Mouse (Mus musculus) stomach, embryonic 16.5 days (tissue): Measurements from ENCODE around the gene Olfr1510. TPM values are rescaled to one million over a fixed set of nuclear protein-coding genes. Genes with fewer than 3 reads are reported as not detected.
"Not testable (repeated sequence)": the region's sequence is repeated elsewhere in the genome, so short reads cannot be mapped to it uniquely, and the experiment has no call there.

Source experiments
- ATAC-seq: fragments of 200-750 bp; cut with Nextera tagmentation; 2 replicates; pipeline ENCODE4 v1.8.0; 2017; ENCODE audit warnings: moderate number of reproducible peaks, moderate TSS enrichment; ENCODE audit not compliant: insufficient read depth, low FRiP score
- H3K27ac ChIP-seq: fragments of 300-500 bp; sonication (generic); 2 replicates; pipeline ENCODE4 v1.5.1; 2014; ENCODE audit warnings: low read length
- H3K27me3 ChIP-seq: fragments of 300-500 bp; sonication (generic); 2 replicates; pipeline ENCODE4 v1.6.1; 2014; ENCODE audit warnings: low read length, control low read depth, mixed read lengths; ENCODE audit not compliant: control insufficient read depth, insufficient read depth
- H3K36me3 ChIP-seq: fragments of 300-500 bp; sonication (generic); 2 replicates; pipeline ENCODE4 v1.6.1; 2014; ENCODE audit warnings: low read length; ENCODE audit not compliant: control insufficient read depth, insufficient read depth
- H3K4me1 ChIP-seq: fragments of 300-500 bp; sonication (generic); 2 replicates; pipeline ENCODE4 v1.6.1; 2014; ENCODE audit warnings: low read length, control low read depth, mixed read lengths; ENCODE audit not compliant: control insufficient read depth, insufficient read depth
- H3K4me2 ChIP-seq: fragments of 300-500 bp; sonication (generic); 2 replicates; pipeline ENCODE4 v1.6.1; 2014; ENCODE audit warnings: low read depth, low read length, mixed read lengths
- H3K4me3 ChIP-seq: fragments of 300-500 bp; sonication (generic); replicated peaks from 2 replicates; pipeline ENCODE4 v1.5.1; 2014; ENCODE audit warnings: mild to moderate bottlenecking, low read length
- H3K9ac ChIP-seq: fragments of 300-500 bp; sonication (generic); 2 replicates; pipeline ENCODE4 v1.6.1; 2014; ENCODE audit warnings: low read length
- H3K9me3 ChIP-seq: fragments of 300-500 bp; sonication (generic); replicated peaks from 2 replicates; pipeline ENCODE4 v1.6.1; 2016; ENCODE audit warnings: low read length, control low read depth; ENCODE audit not compliant: control insufficient read depth
- whole genome bisulfite sequencing: fragments of 180-500 bp; shearing (Covaris S2); extraction: QIAGEN DNeasy Blood & Tissue Kit; methylation state at CpG from one replicate; pipeline ENCODE4 v1.1.7; 2014; 5-methylcytosine and 5-hydroxymethylcytosine counted together
- polyA plus RNA-seq: library from polyadenylated mRNA; unstranded; fragments of >200 nt; fragmentation: Nextera tagmentation; extraction: Ambion mirVana; gene quantifications from 2 replicates; pipeline ENCODE4 v1.2.1, GENCODE M21; 2015

Olfr1510 gene
- polyA plus RNA-seq, result 0.15 and 0.22 TPM in 2 replicates

DNA sequence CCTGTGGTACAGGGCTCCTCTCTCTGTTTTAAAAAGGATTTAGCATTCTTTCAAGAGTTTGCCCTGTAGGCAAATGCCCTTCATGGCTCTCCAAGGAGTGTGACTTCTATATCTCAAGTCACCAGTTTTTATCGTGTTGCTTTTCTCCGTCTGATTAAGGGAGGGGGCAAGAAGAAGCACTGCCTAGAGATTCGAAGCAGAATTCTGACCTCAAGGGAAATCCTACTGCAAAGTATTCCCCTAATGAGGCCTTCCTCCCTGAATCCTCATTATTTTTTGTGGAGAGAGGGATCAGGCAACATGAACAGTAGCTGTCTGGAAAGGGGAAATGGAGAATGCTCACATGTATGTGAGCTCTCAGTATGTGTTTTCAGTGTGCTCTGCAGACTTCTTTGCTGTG, at the start of gene Olfr1510:
Gene Olfr1510 (minus strand): TSS at position 101 of the 400 bp plus-strand sequence.
- Histone ChIP-seq H3K9ac (no peak within 1 kb of the TSS), H3K36me3 (no peaks in the 10 kb centered on the region), H3K4me1 (no peaks in the 10 kb centered on the region), H3K9me3 (no peaks in the 10 kb centered on the region), H3K4me2 (no peak within 1 kb of the TSS), H3K4me3 (no peak within 1 kb of the TSS), H3K27ac (no peak within 1 kb of the TSS), H3K27me3 (no peaks in the 10 kb centered on the region)
- WGBS, result 93% methylated on average over 3 of the region's 3 CpGs
- no peak for ATAC-seq

DNA sequence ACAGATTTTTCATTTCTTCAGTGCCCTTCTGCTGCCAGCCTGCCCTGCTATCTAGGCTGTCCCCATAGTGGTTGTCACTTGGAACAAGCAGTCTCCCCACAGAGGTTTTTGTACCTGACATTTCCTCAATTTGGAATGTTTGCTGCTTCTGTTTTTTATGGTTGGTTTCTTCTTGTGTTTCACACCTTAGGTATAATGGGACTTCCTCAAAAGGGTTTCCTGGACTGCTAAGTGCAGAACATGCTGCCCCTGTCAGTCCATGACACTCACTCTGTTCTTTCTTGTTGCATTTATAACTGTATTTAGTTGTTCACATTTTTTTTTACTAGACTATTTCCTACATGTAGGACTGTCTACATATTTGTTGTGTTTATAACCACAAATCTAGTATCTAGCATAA, 47.8 kb upstream of the Olfr1510 start:
- ATAC-seq, result no peak
- H3K36me3 ChIP-seq, result no peaks in the 10 kb centered on the region
- H3K9ac ChIP-seq, result no peak overlapping the region
- no peak overlapping the region for H3K4me3 ChIP-seq
- H3K9me3 ChIP-seq, result no peaks in the 10 kb centered on the region
- no peaks in the 10 kb centered on the region for H3K4me1 ChIP-seq
- H3K27ac ChIP-seq, result no peak overlapping the region
- no peak overlapping the region for H3K4me2 ChIP-seq
- H3K27me3 ChIP-seq, result no peaks in the 10 kb centered on the region

DNA sequence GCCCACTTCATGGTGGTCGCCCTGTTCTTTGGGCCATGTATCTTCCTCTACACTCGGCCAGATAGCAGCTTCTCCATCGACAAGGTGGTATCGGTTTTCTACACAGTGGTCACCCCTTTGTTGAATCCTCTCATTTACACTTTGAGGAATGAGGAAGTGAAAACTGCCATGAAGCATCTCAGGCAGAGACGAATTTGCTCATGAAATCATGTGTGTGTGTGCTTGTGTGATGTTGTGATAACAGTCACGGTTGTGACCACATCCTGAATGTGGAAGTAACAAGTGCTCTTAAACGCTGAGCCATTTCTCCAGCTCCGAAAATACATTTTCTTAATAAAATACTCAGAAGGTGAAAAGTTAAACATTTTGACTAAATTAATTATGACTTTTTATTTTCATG, 37.0 kb upstream of the Olfr1510 start:
- Histone ChIP-seq H3K4me3 (no peak overlapping the region), H3K27me3 (no peaks in the 10 kb centered on the region)
- no peak for ATAC-seq

DNA sequence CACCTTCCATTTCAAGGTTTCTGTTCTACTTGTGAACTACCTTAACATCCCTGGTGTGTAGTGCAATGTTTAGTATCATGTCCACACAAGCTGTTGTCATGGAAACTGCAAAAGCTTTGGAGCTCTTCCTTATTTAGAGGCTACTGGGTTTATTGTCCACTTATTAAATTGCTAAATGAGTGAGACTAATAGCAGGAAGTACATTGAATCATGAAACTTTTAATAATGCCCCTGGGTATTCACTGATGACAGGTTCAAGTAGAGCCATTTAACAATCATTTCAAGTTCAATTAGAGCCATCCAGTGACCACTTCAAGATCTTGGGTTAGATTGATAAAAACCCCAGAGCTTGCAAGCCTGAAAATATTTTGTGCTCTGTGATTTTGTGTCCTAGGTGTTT, 28.5 kb upstream of the Olfr1510 start, which contains the start of gene Olfr1509:
Gene Olfr1509 (plus strand): TSS at position 301 of the 400 bp plus-strand sequence.
- Histone ChIP-seq H3K9ac (no peak within 1 kb of the TSS), H3K27ac (no peak within 1 kb of the TSS), H3K4me3 (no peak within 1 kb of the TSS), H3K4me2 (no peak within 1 kb of the TSS), H3K27me3 (no peaks in the 10 kb centered on the region), H3K36me3 (no peaks in the 10 kb centered on the region), H3K9me3 (no peaks in the 10 kb centered on the region), H3K4me1 (no peaks in the 10 kb centered on the region)
- no peak for ATAC-seq

More for the DNA sequence above, 37.0 kb upstream of the Olfr1510 start:
- H3K4me1 ChIP-seq, result no peaks in the 10 kb centered on the region
- H3K9ac ChIP-seq, result no peak overlapping the region
- H3K36me3 ChIP-seq, result no peaks in the 10 kb centered on the region
- WGBS, result 80% methylated on average over 8 of the region's 8 CpGs
- H3K4me2 ChIP-seq, result no peak overlapping the region
- no peaks in the 10 kb centered on the region for H3K9me3 ChIP-seq
- H3K27ac ChIP-seq, result no peak overlapping the region

DNA sequence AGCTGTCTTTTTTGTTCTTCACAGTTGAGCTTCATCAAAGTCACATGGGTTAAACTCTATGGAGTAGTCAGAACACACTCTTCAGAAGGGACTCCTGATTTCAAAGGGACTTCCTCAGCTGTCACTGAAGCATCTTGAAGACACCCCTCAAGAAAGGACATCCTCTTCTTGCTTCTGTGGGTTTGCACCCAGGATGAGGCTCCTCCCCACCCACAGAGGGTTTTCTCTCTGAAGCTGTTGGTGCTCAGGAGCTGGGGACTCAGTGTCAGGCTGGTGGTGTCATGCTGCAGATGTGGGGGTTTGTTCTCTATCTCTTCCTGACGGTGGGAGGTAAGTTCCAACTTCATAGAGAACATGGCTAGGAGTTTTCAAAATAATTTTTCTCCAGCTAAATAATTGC, 13.5 kb upstream of the Olfr1510 start:
- no peak for ATAC-seq
- Histone ChIP-seq H3K27me3 (no peaks in the 10 kb centered on the region), H3K9me3 (no peaks in the 10 kb centered on the region), H3K4me3 (no peak overlapping the region), H3K4me2 (no peak overlapping the region), H3K4me1 (no peaks in the 10 kb centered on the region), H3K9ac (no peak overlapping the region), H3K36me3 (no peaks in the 10 kb centered on the region), H3K27ac (no peak overlapping the region)
- 78% methylated on average over 1 of the region's 1 CpGs for WGBS

DNA sequence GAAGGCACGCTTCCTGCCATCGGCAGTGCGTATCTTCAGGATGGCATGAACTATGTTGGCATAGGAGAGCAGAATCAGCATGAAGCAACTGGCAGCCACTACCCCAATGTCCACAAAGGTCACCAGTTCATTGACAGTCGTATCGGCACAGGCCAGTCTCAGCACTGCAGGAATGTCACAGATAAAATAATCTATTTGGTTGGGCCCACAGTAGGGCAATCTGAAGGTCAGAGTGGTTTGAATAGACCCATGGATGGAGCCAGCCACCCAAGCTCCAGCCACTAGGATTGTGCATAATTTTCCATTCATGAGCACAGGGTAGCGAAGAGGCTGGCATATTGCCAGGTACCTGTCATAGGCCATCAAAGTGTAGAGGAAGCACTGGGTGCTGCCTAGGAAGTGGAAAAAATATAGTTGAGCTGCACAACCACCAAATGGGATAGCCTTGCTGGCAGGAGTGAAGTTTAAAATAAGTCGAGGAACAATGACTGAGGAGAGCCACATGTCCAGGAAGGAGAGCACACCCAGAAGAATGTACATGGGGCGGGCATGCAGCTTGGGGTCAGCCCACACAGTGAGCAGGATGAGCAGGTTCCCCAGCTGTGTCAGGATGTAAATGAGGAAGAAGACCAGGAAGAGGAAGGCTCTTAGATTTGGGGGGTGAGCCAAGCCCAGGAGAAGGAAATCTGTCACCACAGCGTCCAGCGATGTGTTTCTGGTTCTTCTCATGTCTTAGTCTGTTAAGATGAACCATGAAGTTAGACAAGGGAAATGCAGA, 3.8 kb downstream of the Olfr1510 start:
- not testable (repeated sequence) for H3K9me3 ChIP-seq, H3K9ac ChIP-seq, H3K36me3 ChIP-seq, H3K27ac ChIP-seq, H3K27me3 ChIP-seq, H3K4me3 ChIP-seq, H3K4me1 ChIP-seq, H3K4me2 ChIP-seq
- peak; percentile 44; the same call in 1 of the 2 replicates for ATAC-seq
- WGBS, result 73% methylated on average over 6 of the region's 10 CpGs

DNA sequence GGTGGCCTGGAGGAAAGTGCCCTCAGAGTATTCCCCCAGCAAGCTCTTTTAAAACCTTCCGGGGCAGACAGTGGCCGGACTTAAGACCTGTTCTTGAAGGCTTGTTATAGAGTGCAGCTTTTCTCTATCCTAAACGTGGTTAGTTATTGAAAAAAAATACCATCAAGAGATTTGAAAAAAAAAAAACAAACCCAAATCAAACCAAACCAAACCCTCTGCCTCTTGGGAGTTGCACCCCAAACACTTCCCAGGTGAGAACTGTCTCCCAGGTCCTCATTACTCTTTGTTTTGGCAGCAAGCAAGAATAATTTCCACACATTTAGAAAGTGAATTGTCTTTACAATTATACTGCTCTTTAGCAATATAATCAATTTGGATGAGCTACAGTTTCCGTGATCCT, 16.9 kb downstream of the Olfr1510 start, which contains the start of gene Olfr1511:
Gene Olfr1511 (minus strand): TSS at position 101 of the 400 bp plus-strand sequence.
- WGBS, result 74% methylated on average over 4 of the region's 4 CpGs
- no peak for ATAC-seq
- no peak within 1 kb of the TSS for H3K4me2 ChIP-seq
- no peaks in the 10 kb centered on the region for H3K9me3 ChIP-seq
- no peak within 1 kb of the TSS for H3K4me3 ChIP-seq
- no peaks in the 10 kb centered on the region for H3K4me1 ChIP-seq
- no peaks in the 10 kb centered on the region for H3K36me3 ChIP-seq
- no peak within 1 kb of the TSS for H3K9ac ChIP-seq
- no peak within 1 kb of the TSS for H3K27ac ChIP-seq
- H3K27me3 ChIP-seq, result no peaks in the 10 kb centered on the region

DNA sequence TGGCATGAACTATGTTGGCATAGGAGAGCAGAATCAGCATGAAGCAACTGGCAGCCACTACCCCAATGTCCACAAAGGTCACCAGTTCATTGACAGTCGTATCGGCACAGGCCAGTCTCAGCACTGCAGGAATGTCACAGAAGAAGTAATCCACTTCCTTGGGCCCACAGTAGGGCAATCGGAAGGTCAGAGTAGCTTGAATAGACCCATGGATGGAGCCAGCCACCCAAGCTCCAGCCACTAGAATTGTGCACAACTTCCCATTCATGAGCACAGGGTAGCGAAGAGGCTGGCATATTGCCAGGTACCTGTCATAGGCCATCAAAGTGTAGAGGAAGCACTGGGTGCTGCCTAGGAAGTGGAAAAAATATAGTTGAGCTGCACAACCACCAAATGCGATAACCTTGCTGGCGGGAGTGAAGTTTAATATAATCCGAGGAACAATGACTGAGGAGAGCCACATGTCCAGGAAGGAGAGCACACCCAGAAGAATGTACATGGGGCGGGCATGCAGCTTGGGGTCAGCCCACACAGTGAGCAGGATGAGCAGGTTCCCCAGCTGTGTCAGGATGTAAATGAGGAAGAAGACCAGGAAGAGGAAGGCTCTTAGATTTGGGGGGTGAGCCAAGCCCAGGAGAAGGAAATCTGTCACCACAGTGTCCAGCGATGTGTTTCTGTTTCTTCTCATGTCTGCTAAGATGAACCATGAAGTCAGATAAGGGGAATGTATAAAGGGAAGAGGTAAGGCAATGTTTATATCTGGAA, 23.9 kb downstream of the Olfr1510 start:
- not testable (repeated sequence) for H3K27ac ChIP-seq, H3K4me3 ChIP-seq, H3K27me3 ChIP-seq, H3K36me3 ChIP-seq, H3K9me3 ChIP-seq, ATAC-seq, H3K9ac ChIP-seq, H3K4me2 ChIP-seq, H3K4me1 ChIP-seq
- 74% methylated on average over 8 of the region's 9 CpGs for WGBS

DNA sequence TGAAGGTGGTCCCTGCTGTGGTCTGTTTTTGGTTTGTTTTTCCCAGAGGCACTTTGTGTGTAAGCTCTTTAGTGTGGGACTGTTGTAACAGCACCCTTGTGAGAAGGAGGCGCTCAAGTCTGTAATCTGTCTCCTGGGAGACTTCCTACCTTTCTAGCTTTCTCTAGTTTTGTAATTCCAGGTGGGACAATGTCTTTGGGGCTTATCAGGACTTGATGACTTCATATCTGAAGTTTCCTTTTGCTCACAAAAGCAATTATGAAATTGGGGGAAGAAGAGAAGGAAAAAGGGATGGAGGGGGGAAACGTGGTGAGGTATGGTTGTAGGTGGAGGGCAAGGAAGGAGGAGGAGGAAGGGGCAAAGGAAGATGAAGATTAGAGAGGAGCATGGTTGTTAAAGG, 35.1 kb downstream of the Olfr1510 start, which contains the start of gene Olfr1512:
Gene Olfr1512 (minus strand): TSS at position 101 of the 400 bp plus-strand sequence.
- Histone ChIP-seq H3K9me3 (no peaks in the 10 kb centered on the region), H3K4me2 (no peak within 1 kb of the TSS), H3K4me1 (no peaks in the 10 kb centered on the region), H3K9ac (no peak within 1 kb of the TSS), H3K27ac (no peak within 1 kb of the TSS), H3K4me3 (no peak within 1 kb of the TSS), H3K36me3 (no peaks in the 10 kb centered on the region), H3K27me3 (no peaks in the 10 kb centered on the region)
- ATAC-seq, result no peak
- WGBS, result 73% methylated on average over 2 of the region's 2 CpGs
